Mouse (Mus musculus): Measurements from ENCODE around the gene Hnrnpa1. TPM values are rescaled to one million over a fixed set of nuclear protein-coding genes. Genes with fewer than 3 reads are reported as not detected.
A peak's percentile ranks its signal among the peaks of the same experiment; 100 is the strongest.
"Not testable (repeated sequence)": the region's sequence is repeated elsewhere in the genome, so short reads cannot be mapped to it uniquely, and the experiment has no call there.

Gene Hnrnpa1
- polyA plus RNA-seq, 1 experiment from 2014 or later = 1,392 TPM

DNA sequence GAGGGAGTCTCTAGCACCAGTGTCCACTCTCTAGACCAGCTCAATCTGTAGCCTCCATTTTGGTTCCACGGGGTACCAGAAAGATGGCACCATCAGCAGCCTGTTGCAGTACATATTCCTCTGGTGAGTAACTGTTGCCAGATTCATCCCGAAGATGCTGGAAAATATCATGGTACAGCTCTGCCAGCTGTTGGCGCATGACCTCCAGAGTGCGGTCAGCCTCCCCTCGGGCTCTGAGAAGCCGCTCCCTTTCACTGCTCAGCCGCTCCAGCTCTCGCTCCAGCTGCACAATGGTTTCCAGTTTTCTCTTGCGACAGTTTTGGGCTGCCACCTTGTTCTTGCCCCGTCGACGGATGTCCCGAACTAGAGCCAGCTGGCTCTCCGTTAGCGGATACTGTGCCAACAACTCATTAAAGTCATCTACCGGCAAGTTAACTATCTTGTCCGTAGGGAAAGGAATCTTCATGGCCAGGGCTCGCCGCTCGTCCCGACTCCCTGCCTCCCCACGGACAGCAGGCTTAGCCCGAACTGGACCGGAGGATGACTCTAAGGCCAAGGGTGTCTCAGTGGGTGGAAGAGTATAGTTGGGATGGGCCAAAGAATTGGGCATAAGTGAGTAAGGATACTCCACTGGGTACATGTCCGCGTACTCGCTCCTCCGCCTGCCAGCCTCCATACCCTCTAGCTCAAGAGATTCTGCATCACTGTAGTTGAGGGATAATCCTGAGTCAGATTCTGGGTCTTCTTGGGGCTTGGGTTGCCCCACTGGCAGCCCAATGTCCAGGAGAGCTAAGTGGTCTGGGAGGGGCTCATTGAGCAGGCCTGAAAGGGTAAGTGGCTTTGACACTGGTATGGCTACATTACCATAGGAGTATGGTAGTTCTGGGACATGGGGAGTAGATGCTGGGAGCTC lies 8.4 kb downstream of the Hnrnpa1 start:
- Histone ChIP-seq H3K27ac (ENCODE audit: low read depth, low read length) (0 out of 2 replicates have a peak overlapping the region, but pooled peaks have one; percentile 34), H3K4me3 (ENCODE audit: low read depth, low read length) (no peak overlapping the region), H3K4me1 (ENCODE audit: control insufficient read depth, insufficient read depth, low read length) (peaks cover 4% of the 10 kb centered on the region; the same call in 1 of the 2 replicates), H3K36me3 (ENCODE audit: control insufficient read depth, insufficient read depth, low read length) (peaks cover 21% of the 10 kb centered on the region), H3K9me3 (ENCODE audit: control insufficient read depth, low read length) (no peaks in the 10 kb centered on the region), H3K27me3 (ENCODE audit: control insufficient read depth, insufficient read depth, low read length) (no peaks in the 10 kb centered on the region), H3K4me2 (ENCODE audit: low read depth) (no peak overlapping the region), H3K9ac (ENCODE audit: low read length) (no peak overlapping the region)
- no peak for ATAC-seq (ENCODE audit: insufficient read depth, low FRiP score, low TSS enrichment)
- DNase-seq (ENCODE audit: low spot score) = peak; percentile 44
- WGBS = 83% methylated on average over 28 of the region's 28 CpGs

DNA sequence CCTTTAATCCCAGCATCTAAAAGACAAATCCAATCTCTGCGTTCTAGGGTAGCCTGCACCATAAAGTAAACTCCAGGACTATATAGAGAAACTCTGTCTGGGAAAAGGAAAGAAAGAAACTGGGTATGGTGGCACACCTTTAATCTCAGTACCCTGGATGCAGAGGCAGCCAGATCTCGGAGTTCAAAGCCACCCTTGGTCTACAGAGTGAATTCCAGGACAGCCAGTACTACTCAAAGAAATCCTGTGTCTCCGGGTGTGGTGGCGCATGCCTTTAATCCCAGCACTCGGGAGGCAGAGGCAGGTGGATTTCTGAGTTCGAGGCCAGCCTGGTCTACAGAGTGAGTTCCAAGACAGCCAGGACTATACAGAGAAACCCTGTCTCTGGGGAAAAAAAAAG lies 9.3 kb downstream of the Hnrnpa1 start:
- not testable (repeated sequence) for H3K4me2 ChIP-seq (ENCODE audit: low read depth); H3K27ac ChIP-seq (ENCODE audit: low read depth, low read length); H3K4me3 ChIP-seq (ENCODE audit: low read depth, low read length); H3K9me3 ChIP-seq (ENCODE audit: control insufficient read depth, low read length); H3K27me3 ChIP-seq (ENCODE audit: control insufficient read depth, insufficient read depth, low read length); H3K9ac ChIP-seq (ENCODE audit: low read length); ATAC-seq (ENCODE audit: insufficient read depth, low FRiP score, low TSS enrichment); DNase-seq (ENCODE audit: low spot score); H3K4me1 ChIP-seq (ENCODE audit: control insufficient read depth, insufficient read depth, low read length)
- 88% methylated on average over 6 of the region's 6 CpGs for WGBS
- peaks cover 21% of the 10 kb centered on the region for H3K36me3 ChIP-seq (ENCODE audit: control insufficient read depth, insufficient read depth, low read length)

DNA sequence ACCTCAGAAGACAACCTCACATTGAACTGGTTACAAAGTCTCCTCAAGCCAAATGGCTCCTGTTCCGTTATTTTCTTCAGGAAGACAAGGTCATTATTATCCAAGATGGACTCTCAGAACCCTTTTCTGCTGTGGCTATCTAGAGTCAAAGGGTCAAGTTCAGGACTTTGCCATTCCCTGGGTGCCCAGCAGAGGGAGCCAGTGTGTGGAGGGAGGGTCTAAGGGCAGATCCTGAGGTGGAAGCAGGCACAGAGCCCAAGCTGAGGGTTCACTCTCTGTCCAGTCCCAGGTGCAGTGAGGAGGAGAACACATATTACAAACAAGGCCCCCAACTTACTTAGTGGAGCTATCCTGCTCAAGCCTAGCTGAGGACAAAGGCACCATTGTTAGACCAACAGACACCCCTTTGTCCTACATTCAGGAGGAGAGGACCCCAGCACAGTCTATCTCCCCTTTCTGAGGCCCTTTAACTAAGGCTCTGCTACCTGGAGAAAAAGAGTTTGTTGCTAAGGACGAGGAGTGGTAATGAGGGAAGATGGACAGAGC lies 10.0 kb downstream of the Hnrnpa1 start:
- no peak for ATAC-seq (ENCODE audit: insufficient read depth, low FRiP score, low TSS enrichment)
- peaks cover 21% of the 10 kb centered on the region for H3K36me3 ChIP-seq (ENCODE audit: control insufficient read depth, insufficient read depth, low read length)
- peak; percentile 65 for DNase-seq (ENCODE audit: low spot score)
- H3K9ac ChIP-seq (ENCODE audit: low read length) = no peak overlapping the region
- WGBS = 32% methylated on average over 2 of the region's 2 CpGs
- H3K9me3 ChIP-seq (ENCODE audit: control insufficient read depth, low read length) = no peaks in the 10 kb centered on the region
- H3K4me1 ChIP-seq (ENCODE audit: control insufficient read depth, insufficient read depth, low read length) = peaks cover 5% of the 10 kb centered on the region; the same call in 1 of the 2 replicates
- no peak overlapping the region for H3K4me3 ChIP-seq (ENCODE audit: low read depth, low read length)
- no peaks in the 10 kb centered on the region for H3K27me3 ChIP-seq (ENCODE audit: control insufficient read depth, insufficient read depth, low read length)
- H3K4me2 ChIP-seq (ENCODE audit: low read depth) = 0 out of 2 replicates have a peak overlapping the region, but pooled peaks have one; percentile 8
- H3K27ac ChIP-seq (ENCODE audit: low read depth, low read length) = 0 out of 2 replicates have a peak overlapping the region, but pooled peaks have one; percentile 30

DNA sequence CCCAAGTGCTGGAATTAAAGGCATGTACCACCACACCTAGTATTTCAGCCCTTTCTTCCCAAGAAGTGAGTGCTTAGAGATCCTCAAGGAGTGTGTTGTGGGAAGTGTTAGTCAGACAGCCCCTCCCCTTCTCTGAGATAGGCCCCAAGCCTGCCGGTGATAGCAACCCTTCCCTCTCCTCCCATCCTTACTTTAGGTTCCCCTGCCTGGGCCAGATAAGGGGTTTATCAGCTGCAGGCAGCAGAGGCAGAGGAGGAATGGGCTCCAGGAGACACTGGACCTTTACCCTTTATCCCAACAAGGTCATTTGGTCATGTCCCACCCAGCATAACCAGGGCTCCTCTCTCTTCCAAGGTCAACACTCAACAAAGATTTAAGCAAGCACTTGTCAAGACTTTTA lies 11.4 kb downstream of the Hnrnpa1 start:
- Histone ChIP-seq H3K36me3 (ENCODE audit: control insufficient read depth, insufficient read depth, low read length) (peaks cover 13% of the 10 kb centered on the region), H3K9me3 (ENCODE audit: control insufficient read depth, low read length) (no peaks in the 10 kb centered on the region), H3K4me3 (ENCODE audit: low read depth, low read length) (no peak overlapping the region), H3K4me2 (ENCODE audit: low read depth) (no peak overlapping the region), H3K4me1 (ENCODE audit: control insufficient read depth, insufficient read depth, low read length) (peaks cover 5% of the 10 kb centered on the region; the same call in 1 of the 2 replicates), H3K27ac (ENCODE audit: low read depth, low read length) (no peak overlapping the region), H3K27me3 (ENCODE audit: control insufficient read depth, insufficient read depth, low read length) (no peaks in the 10 kb centered on the region), H3K9ac (ENCODE audit: low read length) (no peak overlapping the region)
- ATAC-seq (ENCODE audit: insufficient read depth, low FRiP score, low TSS enrichment) (no peak), DNase-seq (ENCODE audit: low spot score) (no peak)
- 69% methylated on average over 1 of the region's 1 CpGs for WGBS

DNA sequence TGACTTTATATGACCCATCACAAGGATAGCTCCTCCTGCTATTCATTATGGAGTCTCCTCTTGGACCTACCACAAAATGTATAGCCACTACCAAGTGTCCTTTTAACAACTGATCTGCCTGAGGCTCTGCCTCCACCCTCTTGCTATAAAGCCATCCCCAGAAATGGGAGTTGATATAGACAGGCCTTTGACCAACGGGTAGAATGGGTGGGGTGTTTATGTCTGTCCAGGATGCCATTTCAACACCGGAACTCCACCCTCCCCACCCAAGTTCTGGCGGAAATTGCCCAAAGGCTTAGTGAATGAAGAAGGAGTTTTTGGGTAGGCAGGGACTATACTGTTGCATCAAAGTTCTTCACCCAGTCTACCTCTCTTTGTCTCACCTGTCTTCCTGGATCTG lies 12.4 kb downstream of the Hnrnpa1 start:
- H3K4me3 ChIP-seq (ENCODE audit: low read depth, low read length) = no peak overlapping the region
- H3K4me1 ChIP-seq (ENCODE audit: control insufficient read depth, insufficient read depth, low read length) = peaks cover 5% of the 10 kb centered on the region; the same call in 1 of the 2 replicates
- H3K9ac ChIP-seq (ENCODE audit: low read length) = no peak overlapping the region
- DNase-seq (ENCODE audit: low spot score) (no peak), ATAC-seq (ENCODE audit: insufficient read depth, low FRiP score, low TSS enrichment) (no peak)
- WGBS = 87% methylated on average over 3 of the region's 3 CpGs
- H3K27me3 ChIP-seq (ENCODE audit: control insufficient read depth, insufficient read depth, low read length) = no peaks in the 10 kb centered on the region
- no peak overlapping the region for H3K4me2 ChIP-seq (ENCODE audit: low read depth)
- H3K9me3 ChIP-seq (ENCODE audit: control insufficient read depth, low read length) = no peaks in the 10 kb centered on the region
- H3K27ac ChIP-seq (ENCODE audit: low read depth, low read length) = no peak overlapping the region
- H3K36me3 ChIP-seq (ENCODE audit: control insufficient read depth, insufficient read depth, low read length) = peaks cover 7% of the 10 kb centered on the region

DNA sequence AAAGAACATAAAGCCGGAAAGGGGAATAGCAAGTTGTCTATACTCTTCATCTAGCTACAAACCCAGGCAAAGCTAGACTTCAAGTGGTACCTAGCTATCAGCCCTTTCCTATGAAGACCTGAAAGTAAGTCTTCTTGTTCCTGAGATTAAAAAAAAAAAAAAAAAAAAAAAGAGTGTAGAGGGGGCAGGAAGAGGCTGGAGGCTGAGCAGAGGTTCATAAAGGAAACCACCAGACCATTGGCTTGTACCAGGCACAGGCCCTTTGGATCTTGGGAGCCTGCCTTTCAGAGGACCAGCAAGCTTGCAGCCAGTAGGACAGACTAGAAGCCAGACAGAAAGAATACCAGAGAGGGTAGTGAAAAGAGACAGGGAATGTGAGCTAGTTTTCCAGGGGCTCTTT lies 13.1 kb downstream of the Hnrnpa1 start:
- 91% methylated on average over 1 of the region's 1 CpGs for WGBS
- Histone ChIP-seq H3K27ac (ENCODE audit: low read depth, low read length) (no peak overlapping the region), H3K4me3 (ENCODE audit: low read depth, low read length) (no peak overlapping the region), H3K27me3 (ENCODE audit: control insufficient read depth, insufficient read depth, low read length) (no peaks in the 10 kb centered on the region), H3K9me3 (ENCODE audit: control insufficient read depth, low read length) (no peaks in the 10 kb centered on the region), H3K9ac (ENCODE audit: low read length) (no peak overlapping the region), H3K36me3 (ENCODE audit: control insufficient read depth, insufficient read depth, low read length) (peaks cover under 1% of the 10 kb centered on the region; the same call in 1 of the 2 replicates), H3K4me1 (ENCODE audit: control insufficient read depth, insufficient read depth, low read length) (peaks cover 7% of the 10 kb centered on the region), H3K4me2 (ENCODE audit: low read depth) (peak overlapping the region; percentile 13; the same call in 1 of the 2 replicates)
- ATAC-seq (ENCODE audit: insufficient read depth, low FRiP score, low TSS enrichment) (no peak), DNase-seq (ENCODE audit: low spot score) (no peak)

DNA sequence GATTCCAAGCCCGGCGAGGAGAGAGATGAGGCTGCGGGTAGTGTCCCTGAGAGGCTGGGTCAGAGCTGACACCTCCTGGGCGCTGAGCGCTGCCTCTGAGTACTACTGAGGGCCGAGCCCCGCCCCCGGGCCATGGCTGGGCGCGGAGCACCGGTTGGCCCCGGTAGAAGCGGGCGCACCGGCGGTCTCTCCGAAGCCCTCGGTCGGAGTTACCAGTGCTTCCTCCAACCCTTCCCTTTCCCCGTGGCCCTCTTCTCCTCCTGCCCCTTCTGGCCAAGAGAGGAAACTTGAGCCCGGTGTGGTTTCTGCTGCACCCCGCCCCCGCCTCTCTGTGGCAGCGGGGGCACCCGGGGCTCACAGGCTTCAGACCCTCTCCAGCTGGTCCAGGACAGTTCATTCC lies 14.9 kb downstream of the Hnrnpa1 start:
- Histone ChIP-seq H3K27ac (ENCODE audit: low read depth, low read length) (peak overlapping the region; percentile 30; the same call in 1 of the 2 replicates), H3K9me3 (ENCODE audit: control insufficient read depth, low read length) (no peaks in the 10 kb centered on the region), H3K36me3 (ENCODE audit: control insufficient read depth, insufficient read depth, low read length) (no peaks in the 10 kb centered on the region), H3K4me3 (ENCODE audit: low read depth, low read length) (peak overlapping the region; percentile 35), H3K9ac (ENCODE audit: low read length) (peak overlapping the region; percentile 63), H3K4me2 (ENCODE audit: low read depth) (peak overlapping the region; percentile 71), H3K4me1 (ENCODE audit: control insufficient read depth, insufficient read depth, low read length) (peaks cover 9% of the 10 kb centered on the region), H3K27me3 (ENCODE audit: control insufficient read depth, insufficient read depth, low read length) (no peaks in the 10 kb centered on the region)
- WGBS = 1% methylated on average over 25 of the region's 25 CpGs
- DNase-seq (ENCODE audit: low spot score) (peak; percentile 57), ATAC-seq (ENCODE audit: insufficient read depth, low FRiP score, low TSS enrichment) (peak; percentile 31; the same call in 1 of the 2 replicates)

DNA sequence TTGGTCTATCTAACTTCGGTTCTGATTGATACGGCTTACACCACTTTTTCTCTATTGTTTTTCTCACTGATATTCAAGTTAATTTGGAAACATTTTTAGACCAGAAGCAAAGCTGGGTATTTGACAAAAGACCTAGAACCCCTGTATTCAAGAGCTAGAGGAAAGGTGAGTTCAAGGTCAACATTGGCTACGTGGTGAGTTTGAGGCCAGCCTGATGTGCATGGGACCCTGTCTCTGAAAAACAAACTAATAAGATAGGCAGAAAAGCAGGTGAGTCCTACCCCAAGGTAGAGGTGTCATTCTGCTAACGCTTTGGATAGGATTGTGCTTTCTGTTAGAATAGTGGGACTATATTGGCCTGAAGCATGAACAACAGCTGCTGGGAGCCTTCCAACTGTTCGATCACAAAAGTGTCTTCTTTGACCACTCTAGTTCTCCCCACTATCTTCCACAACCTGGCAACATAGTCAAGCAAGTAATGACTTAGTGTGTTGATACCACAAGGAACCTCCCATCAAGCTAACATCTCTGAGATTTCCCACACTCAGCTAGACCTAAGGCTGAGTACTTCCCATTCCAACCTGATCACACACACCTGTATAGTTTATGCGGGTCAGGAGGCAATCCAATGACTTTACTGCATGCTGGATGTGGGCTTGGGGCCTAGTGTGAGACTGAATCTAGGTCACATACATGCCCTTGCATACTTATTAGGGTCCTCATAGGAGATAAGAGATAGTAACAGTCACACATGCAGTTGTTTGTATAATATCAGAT lies 16.2 kb downstream of the Hnrnpa1 start:
- WGBS = 93% methylated on average over 6 of the region's 6 CpGs

More for the DNA sequence above, 16.2 kb downstream of the Hnrnpa1 start:
- Histone ChIP-seq H3K27me3 (ENCODE audit: control insufficient read depth, insufficient read depth, low read length) (no peaks in the 10 kb centered on the region), H3K4me2 (ENCODE audit: low read depth) (no peak overlapping the region), H3K4me3 (ENCODE audit: low read depth, low read length) (no peak overlapping the region), H3K4me1 (ENCODE audit: control insufficient read depth, insufficient read depth, low read length) (peaks cover 9% of the 10 kb centered on the region), H3K9me3 (ENCODE audit: control insufficient read depth, low read length) (no peaks in the 10 kb centered on the region), H3K36me3 (ENCODE audit: control insufficient read depth, insufficient read depth, low read length) (no peaks in the 10 kb centered on the region), H3K9ac (ENCODE audit: low read length) (no peak overlapping the region), H3K27ac (ENCODE audit: low read depth, low read length) (no peak overlapping the region)
- no peak for ATAC-seq (ENCODE audit: insufficient read depth, low FRiP score, low TSS enrichment)
- DNase-seq (ENCODE audit: low spot score) = no peak

Data from neural tube, embryonic 11.5 days (tissue).